Mouse (Mus musculus): ENCODE measurements around the gene Zbtb9.

The Zbtb9 gene

GRCm38 (mm10) chr17:27040304-27041045, 67.5 kb downstream of the Zbtb9 start:
- DNase-seq (ENCODE audit: extremely low spot score, low read depth, low spot score) = no peak

GRCm38 (mm10) chr17:27041046-27041786, 68.2 kb downstream of the Zbtb9 start:
- DNase-seq (ENCODE audit: extremely low spot score, low read depth, low spot score) = no peak

GRCm38 (mm10) chr17:27041787-27042055, 68.8 kb downstream of the Zbtb9 start:
- no peak for DNase-seq (ENCODE audit: extremely low spot score, low read depth, low spot score)

DNA sequence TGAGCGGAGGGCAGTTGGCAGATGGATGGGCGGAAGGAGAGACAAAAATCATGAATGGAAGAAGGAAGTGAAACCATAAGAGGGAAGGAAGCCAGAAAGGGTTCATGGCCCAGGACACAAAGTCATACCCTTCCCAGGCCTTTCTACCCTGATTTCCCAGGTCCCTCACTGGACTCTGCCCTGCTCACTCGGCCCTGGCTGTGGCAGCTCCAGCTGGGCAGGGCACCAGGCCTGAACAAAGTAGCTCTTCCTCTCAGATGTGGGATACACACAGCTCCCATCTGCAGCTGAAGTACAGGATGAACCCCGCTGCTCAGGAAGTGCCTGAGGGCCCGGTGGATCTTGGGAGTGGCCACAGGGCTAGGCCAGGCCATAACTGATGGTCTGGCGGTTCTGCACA, 69.9 kb downstream of the Zbtb9 start:
- no peak for DNase-seq (ENCODE audit: extremely low spot score, low read depth, low spot score)

- DNase-seq (ENCODE audit: extremely low spot score, low read depth, low spot score) = no peak
Measured at GRCm38 (mm10) chr17:27045164-27045563, 72.2 kb downstream of the Zbtb9 start.

- DNase-seq (ENCODE audit: extremely low spot score, low read depth, low spot score) = no peak
Measured at GRCm38 (mm10) chr17:27047762-27048444, 74.9 kb downstream of the Zbtb9 start.

- no peak for DNase-seq (ENCODE audit: extremely low spot score, low read depth, low spot score)
Measured at GRCm38 (mm10) chr17:27048445-27049239, 75.7 kb downstream of the Zbtb9 start.

DNA sequence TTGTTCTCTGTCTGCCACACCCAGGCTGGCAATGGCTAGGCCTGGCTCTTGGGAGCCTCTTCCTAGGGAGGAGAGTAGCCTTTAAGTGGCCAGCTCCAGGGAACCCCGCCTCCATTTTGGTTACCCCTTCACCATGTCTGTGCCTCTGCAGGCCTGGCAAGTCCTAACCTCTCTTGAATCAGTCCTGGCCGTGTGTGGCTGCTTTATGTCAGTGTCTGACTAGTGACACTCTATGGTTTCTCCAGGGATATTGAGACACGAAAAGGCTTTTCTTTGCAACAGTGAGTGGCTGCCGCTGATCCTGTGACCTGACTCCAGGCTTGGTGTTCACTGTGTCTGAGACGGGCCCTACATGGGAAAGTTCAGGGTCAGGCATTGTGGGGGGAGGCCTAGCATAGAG, 77.9 kb downstream of the Zbtb9 start:
- no peak for DNase-seq (ENCODE audit: extremely low spot score, low read depth, low spot score)

DNA sequence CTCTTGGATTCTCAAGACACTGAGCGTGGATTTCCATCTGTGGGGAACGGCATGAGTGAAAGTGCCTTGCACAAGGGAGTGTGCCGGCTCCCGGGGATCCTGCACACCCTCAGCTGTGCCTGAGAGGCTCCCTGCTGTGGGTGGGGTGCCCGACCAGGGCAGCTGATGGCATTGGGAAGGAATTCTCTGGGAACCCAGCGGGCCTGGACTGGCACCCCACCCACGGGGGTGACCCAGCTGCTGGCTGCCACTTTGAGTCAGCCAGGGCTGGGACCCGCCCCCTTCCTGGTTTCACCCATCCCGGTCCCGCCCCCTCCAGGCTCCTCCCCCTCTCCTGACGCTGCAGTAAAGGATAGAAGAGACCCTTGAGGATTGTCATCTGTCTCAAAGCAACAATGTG, 78.5 kb downstream of the Zbtb9 start:
- DNase-seq (ENCODE audit: extremely low spot score, low read depth, low spot score) = no peak

DNA sequence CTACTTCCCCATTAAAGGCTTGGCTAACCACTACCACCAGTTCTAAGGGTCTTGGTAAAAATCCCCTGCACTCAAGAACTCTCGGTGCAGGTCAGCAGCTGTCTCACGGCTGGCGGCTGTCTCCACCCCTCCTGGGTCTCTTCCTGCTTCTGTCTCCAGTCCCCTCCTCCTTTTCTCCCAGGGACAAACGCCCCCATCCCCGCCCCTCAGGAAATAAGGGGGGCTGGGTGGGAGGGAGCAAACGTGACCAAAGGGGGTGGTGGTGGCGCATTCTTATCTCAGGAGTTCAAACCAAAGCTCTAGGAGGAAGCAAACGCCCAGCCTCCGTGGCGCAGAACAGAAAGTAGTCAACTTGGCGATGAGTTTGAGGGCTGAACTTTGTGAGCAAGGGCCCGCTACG, 83.2 kb downstream of the Zbtb9 start:
- DNase-seq (ENCODE audit: extremely low spot score, low read depth, low spot score) = no peak

DNA sequence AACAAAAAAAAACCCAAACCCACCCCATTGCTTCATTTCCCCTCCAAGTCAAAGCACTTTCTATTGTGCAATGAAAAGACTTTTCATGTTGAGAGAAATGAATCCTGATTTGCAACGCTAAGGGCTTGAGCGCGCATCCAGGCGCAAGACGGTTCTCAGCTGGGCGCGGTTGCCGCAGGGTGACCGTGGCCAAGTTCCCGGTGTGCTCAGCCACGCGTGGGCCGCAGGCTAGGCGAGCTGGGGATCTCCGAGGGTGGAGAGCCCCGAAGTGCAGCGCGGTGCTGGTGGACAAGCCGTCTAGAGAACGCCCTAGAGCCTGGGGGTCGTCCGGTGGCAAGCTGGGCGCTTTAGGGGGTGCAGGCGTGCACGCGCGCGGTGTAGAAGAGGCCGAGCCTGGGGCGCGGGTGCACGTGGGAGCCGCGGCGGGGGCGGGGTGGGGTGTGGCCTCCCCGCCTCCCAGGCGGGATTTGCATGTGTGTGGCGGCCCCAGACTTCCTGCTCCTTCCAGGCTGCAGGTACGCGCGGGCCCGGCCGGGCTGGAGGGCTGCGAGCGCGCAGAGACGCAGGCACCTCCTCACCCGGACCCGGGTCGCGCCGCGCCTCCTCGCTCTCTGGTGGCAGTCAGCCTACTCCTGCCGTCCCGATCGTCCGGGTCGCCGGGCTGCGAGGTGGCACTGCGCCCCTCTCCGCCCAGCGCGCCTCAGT, 84.0 kb downstream of the Zbtb9 start, which contains the start of gene Itpr3:
Itpr3 (plus strand) TSS at position 493 of the 705 bp plus-strand sequence.
- DNase-seq (ENCODE audit: extremely low spot score, low read depth, low spot score) = no peak

- DNase-seq (ENCODE audit: extremely low spot score, low read depth, low spot score) = no peak
Measured at GRCm38 (mm10) chr17:27057517-27058055, 84.6 kb downstream of the Zbtb9 start.
